Mouse (Mus musculus) lung, postnatal 10 days (tissue): ENCODE data around the gene Zfp688.
"Not testable (repeated sequence)": the region's sequence is repeated elsewhere in the genome, so short reads cannot be mapped to it uniquely, and the experiment has no call there.

ENCODE experiments used
- DNase-seq: peaks from one replicate; pipeline ENCODE4 v3.0.0; 2021

The Zfp688 gene

DNA sequence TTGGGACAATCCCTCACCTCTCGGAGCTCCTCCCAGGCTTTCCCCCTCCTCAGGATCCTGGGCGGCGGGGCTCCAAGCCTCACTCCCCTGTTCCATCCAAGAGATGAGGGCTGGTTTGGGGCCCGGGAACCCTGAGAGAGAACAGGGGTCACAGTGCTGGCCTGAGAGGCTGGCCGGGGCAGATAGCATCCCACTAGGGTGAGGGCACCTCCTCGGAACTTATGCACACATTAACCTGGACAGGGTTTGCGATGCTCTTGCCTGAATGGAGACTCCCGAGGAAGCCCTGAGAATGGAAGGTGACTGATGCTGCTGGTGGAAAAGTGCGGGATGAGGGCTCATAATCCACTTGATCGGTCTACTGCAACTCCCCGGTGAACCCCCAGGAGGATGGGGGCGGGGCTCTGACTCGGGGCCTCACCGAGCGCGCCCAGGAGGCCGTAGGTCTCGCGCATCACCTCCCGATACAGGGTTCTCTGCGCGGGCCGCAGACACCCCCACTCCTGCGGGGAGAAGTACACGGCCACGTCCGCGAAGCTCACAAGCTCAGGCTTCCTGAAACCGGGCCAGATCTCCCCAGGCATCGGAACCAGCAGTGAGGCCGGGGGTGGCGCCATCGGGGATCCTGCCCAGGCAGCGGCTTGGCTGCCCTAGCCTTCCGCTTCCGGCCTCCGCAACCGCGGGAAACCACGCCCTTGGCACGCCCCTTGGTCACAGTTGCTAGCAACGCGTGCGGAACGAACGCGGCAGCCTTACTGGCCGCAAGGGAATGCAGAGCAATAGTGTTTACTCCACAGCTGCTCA is at the start of gene Zfp688:
TSS of gene Zfp688 (minus strand) at position 681 of the 804 bp plus-strand sequence.
- DNase-seq = peak; percentile 98

DNA sequence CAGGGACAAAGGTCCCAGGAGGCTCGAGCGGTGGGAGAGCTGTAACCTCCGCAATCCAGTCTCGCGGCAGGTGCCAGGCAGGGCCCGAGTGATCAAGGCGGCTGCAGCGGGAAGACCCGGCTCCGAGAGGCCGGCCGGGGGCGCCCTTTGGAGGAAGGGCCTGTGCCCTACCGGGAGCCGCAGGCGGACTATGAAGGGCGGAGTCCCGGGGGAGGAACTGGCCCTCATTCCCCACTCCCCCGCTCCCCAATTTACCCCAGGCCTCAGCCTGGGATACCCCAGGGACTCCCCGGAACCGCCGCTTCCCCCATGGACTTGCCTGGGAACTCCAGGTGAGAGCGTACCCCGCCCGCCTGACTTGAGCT is 49.8 kb upstream of the Zfp688 start:
- no peak for DNase-seq

DNA sequence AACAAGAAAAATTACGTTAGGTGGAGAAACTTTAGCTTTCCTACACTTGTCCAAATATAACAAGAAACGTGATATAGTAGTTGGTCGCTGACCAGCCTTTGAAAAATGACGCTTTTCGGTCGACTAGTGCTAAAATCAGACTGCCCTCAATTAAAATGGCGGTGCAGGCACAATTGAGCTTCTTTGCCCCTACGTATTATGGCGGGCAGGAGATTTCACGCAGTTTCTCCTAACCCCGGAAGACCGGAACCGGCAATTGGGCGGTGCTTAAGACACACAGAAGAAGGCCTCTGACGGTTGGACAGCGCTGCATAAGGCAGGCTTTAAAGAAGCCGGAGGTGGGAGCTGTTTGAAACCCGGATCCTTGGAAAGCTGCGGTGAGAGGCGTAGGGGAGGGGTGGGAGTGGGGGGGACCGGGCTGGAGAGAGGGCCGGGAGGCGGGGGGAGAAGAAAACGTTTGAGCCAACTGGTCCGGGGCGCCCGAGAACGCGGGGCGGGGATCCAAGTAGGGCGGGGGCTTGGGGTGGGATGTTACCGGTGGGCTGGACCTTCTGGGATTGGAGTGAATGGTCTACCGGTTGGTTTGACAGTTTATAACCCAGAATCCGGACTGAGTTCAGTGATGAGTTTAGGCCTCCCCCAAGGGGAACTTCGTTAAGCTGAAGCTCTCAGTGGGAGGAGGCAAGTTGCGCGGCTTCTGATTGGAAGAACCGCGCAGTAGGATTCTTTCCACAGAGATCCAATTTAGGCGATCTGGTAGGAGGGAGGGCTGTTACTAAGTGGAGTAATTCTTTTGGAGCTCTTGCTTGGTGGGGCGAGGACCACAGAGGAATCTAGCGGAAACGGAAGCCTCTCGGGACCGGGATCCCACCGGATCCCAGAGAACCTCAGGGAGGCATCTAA is 49.1 kb upstream of the Zfp688 start:
- peak; percentile 96 for DNase-seq

DNA sequence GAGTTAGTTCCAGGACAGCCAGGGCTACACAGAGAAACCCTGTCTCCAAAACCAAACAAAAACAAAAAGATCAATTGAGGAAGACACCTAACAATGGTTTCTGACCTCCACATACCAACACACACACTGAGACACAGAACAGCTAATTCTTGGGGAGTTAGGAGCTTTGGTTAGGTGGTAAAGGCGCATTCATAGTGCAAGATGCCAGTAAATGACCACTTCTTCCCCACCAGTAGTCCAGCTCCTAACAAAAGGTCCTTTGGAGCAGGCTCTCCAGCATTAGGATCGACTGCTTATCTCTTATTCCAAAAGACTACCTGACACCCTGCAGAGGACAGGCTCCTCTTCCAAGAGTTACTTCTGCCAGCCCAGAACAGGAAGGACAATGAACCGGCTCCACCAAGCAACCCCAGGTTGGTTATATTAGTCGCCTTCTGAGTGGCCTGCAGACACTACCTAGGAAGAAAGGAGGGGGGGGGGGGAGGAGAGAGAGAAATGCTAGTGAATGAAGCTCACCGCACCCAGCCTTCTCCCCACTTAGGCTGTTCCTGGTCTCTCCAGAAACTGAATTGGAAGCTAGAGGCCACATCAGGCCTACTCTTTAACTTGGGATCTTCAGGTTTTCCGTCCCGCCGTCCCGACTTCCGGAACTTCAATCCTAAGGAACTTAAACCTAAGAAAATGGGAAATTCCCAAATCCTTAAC is 48.3 kb upstream of the Zfp688 start:
- DNase-seq = peak; percentile 24

DNA sequence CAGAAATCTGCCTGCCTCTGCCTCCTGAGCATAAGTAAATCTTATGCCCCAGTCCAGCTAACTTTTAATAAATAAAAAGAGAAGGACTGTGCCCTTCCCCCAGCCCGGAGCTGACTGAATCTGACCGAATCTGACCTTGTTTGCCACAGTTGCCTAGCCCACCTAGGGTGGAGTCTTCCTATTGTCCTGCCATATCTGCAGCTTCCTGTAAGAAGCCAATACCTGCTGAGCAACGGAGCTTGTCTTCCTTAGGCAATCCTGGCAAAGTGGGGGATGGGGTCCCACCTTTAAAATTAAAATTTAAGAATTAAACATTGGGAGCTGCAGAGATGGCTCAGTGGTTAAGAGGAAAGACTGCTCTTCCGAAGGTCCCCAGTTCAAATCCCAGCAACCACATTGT is 44.7 kb upstream of the Zfp688 start:
- no peak for DNase-seq

DNA sequence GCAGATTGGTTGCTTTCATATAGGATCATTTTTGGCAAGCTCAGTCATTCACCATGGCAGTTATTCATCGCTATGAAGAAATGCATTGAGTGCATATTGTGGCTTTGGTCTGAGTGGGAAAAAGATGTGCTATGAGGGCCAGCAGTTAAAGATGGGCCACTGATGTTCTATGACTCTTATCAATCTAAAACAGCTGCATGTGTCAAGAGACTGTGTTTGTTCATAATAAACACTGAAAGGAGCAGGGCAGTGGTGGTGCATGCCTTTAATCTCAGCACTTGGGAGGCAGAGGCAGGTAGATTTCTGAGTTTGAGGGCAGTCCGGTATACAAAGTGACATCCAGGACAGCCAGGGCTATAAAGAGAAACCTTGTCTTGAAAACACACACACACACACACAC is 43.8 kb upstream of the Zfp688 start:
- not testable (repeated sequence) for DNase-seq

DNA sequence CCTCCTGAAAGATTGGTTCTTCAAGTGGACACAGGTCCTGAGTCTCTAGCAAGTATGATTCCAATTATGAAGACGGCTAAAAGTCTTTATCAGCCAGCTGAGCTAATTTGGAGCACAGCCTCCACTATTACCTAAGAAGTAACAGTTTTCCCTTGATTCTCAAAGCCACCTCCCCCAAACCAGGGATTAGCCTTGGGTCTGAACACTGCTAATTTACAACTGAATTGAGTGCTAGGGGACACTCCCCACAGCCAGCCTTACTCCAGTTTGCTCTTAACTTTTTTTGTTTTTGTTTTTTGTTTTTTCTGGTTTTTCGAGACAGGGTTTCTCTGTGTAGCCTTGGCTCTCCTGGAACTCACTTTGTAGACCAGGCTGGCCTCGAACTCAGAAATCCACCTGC is 43.3 kb upstream of the Zfp688 start:
- no peak for DNase-seq

DNA sequence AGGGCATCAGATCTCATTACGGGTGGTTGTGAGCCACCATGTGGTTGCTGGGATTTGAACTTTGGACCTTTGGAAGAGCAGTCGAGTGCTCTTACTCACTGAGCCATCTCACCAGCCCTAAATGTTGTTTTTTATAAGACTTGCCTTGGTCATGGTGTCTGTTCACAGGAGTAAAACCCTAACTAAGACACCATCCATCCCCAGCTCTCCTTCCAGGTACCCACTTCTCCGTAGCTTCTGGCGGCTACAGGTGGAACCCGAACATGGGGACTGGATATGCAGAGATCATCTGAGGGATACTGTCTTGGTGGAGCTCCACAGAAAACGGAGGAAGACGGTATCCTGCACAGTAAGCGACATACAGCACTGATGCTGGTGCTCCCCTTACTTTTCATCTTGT is 37.4 kb upstream of the Zfp688 start, which contains the start of gene Prr14:
TSS of gene Prr14 (plus strand) at position 301 of the 400 bp plus-strand sequence.
- not testable (repeated sequence) for DNase-seq

DNA sequence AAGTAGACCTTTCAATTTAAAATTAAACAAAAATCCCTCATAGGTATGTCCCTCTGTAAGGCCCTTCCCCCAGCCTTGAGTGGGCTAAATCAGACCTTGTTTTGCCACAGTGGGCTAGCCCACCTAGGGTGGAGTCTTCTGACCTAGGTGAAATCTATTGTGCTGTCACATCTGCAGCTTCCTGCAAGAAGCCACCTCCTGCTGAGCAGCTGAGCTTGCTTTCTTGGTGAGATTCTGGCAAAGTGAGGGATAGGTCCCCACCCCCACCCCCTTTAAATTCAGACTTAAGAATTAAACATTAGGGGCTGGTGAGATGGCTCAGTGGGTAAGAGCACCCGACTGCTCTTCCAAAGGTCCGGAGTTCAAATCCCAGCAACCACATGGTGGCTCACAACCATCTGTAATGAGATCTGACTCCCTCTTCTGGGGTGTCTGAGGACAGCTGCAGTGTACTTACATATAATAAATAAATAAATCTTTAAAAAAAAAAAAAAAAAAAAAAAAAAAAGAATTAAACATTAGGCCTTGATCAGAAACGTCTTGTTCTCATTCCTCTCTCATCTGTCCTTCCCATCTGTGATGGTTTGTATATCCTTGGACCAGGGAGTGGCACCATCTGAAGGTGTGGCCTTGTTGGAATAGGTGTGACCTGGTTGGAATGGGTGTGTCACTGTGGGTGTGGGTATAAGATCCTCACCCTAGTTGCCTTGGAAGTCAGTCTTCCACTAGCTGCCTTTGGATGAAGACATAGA is 36.7 kb upstream of the Zfp688 start:
- not testable (repeated sequence) for DNase-seq

DNA sequence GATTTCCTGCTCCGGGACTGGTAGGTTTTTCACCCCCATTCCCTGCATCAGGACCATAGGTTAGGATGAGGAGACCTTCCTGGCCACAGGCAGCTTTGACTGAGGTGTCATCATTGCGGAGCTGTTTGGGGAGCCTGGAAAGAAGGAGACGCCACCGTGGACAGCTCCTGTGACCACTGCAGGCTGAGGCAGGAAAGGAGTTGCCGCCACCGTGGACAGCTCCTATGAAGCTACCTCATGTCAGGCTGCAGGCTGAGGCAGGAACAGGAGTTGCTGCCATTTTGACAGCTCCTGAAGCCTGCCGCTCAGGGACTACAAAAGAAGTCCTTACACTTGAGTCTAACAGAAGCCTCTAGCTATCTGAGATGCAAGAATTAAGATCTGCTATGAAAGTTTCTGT is 33.0 kb upstream of the Zfp688 start:
- no peak for DNase-seq

DNA sequence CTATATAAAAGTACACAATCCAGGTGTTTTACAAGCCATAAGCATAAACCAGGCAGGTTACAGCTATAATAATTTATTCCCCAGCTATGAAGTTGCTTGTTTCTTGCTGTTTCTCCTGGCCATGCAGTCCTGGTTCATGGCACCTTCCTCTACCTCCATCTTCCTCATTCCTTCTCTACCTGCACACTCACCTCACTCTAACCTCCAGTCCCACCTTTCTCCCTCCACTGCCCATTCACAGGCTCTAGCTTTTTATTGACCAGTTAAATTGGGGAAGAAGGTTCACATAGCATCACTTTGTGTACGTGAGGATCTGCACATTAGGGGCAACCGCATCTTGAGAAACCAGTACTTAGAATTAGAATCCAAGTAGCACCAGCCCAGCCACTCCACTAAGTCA is 31.2 kb upstream of the Zfp688 start:
- no peak for DNase-seq

DNA sequence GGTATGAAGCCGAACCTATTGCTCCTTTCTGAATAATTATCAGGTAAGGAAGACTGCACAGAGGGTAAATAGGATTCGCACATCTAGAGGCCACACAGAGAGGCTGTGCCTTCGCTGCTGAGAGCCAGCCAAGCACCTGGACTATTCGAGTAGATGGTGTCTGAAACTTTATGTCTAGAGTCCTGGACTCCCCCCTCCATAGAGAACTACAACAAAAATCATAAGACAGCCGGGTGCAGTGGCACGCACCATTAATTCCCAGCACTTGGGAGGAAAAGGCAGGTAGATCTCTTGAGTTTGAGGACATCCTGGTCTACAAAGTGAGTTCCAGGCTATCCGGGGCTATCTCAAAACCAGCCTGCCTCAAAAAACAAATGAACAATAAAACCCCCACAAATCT is 28.1 kb upstream of the Zfp688 start:
- no peak for DNase-seq

DNA sequence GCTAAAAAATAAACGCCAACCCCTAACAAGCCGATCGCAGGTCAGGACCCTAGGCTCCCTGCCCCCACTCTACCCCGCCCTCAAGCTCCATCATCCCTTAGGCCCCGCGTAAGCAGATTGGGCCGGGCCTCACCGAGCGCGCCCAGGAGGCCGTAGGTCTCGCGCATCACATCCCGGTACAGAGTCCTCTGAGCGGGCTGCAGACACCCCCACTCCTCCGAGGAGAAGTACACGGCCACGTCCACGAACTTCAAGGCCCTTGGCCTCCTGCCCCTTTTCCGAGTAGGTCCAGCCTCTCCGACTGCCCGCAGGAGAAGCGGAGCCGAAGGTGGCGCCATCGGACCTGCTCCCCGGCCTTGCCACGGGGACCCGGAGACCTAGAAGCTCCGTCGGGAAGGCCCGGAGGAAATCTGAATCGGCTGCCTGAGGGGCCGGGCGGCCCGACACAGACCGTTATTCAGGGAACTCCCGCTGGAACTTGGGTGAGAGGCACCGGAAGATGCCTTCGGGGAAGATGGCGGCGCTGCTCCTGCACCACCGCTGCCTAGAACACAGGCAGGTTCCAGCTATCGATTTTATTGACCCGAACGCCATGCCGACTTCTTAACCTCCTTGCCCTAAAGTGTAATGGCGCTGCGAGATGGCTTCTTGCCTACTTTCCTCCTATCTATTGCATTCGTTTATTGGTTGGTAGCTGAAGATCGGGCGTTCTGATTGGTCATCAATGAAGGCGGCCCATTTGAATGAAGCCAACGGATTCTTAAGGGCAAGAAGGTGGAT is 26.8 kb upstream of the Zfp688 start, which contains the start of gene Zfp689:
TSS of gene Zfp689 (minus strand) at position 638 of the 780 bp plus-strand sequence.
- peak; percentile 97 for DNase-seq

DNA sequence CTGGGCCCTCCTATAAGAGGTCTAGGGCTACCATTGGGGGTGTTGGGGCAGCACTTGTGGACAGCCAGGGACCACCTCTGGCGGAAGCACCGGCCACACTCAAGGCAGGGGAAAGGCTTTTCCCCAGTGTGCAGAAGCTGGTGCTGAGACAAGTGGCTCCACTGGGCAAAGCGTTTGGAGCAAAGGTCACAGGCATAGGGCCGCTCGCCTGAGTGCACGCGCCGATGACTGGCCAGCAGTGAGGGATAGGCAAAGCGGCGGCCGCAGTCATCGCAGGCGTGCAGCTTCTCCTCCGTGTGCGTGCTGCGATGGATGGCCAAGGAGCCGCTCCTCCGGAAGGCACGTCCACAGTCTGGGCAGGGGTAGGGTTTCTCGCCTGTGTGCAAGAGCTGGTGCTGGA is 22.1 kb upstream of the Zfp688 start:
- DNase-seq = no peak

DNA sequence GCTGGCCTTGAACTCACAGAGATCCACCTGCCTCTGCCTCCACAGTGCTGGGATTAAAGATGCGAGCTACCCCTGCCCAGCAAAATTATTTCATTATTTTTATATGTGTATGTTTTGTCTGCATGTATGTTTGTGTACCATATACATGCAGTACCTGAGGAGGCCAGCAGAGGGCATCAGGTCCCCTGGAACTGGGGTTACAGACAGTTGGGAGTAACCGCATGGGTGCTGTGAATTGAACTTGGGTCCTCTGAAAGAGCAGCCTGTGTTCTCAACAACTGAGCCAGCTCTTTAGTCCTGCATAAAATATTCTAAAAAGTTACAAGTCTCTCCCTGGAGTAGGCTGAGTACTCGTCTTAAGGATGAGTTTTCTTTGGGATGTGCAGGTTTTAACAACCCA is 15.9 kb upstream of the Zfp688 start:
- peak; percentile 19 for DNase-seq

DNA sequence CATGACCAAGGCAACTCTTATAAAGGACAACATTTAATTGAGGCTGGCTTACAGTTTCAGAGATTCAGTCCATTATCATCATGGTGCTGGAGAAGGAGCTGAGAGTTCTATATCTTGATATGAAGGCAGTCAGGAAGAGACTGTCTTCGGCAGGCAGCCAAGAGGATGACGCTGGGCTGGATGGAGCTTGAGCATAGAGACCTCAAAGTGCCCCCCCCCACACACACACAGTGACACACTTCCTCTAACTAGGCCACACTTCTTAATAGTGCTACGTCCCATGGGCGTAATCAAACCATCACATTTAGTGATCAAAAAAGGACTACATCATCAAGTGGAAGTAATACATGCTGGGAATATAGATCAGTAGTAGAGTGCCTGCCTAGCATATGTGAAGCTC is 13.3 kb upstream of the Zfp688 start:
- DNase-seq = no peak

DNA sequence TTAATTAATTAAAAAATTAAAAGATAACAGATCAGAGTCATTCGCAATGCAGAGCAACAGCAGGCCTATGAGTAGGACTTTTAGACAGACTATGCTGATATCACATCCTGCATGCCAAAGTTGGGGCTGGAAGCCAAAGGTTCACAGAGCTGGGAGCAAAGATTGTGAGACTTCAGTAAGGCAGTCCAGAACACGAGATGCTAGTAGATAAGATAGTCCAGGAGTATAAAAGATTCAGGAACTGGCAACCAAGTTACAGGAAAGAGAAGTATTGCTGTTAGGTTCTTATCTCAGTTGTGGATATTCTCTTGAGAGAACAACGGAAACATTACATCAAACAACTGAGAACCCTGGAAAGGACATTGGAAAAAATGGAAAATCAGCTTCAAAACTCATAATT is 4.5 kb upstream of the Zfp688 start:
- DNase-seq = peak; percentile 21

DNA sequence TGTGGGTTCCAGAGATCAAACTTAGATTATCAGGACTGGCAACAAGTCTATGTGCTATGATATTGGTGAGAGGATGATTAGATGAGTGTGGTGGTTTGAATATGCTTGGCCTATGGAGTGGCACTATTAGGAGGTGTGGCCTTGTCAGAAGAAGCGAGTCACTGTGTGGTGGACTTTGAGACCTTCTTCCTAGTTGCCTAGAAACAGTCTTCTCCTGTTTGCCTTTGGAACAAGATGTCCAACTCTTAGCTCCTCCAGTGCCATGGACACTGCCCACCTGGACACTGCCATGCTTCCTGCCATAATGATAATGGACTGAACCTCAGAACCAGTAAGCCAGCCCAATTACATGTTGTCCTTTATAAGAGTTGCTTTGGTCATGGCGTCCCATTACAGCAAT is 4.0 kb upstream of the Zfp688 start:
- no peak for DNase-seq

DNA sequence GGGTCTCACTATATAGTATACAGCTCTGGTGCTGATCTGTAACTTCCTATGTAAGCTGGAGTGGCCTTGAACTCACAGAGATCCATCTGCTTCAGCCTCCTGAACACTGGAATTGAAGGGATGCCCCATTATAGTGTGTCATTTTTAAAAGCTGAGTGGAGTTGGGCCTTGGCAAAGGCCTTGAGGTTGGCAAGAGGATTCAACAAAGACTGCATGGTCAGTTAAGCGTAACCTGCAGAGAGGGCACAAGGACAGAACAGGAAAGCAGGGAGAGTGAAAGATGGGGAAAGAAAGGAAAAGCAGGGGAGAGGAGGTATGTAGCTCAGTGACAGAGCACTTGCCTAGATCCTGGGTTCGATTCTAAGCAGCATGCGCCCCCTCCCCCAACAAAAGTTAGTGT is 3.4 kb upstream of the Zfp688 start:
- no peak for DNase-seq

DNA sequence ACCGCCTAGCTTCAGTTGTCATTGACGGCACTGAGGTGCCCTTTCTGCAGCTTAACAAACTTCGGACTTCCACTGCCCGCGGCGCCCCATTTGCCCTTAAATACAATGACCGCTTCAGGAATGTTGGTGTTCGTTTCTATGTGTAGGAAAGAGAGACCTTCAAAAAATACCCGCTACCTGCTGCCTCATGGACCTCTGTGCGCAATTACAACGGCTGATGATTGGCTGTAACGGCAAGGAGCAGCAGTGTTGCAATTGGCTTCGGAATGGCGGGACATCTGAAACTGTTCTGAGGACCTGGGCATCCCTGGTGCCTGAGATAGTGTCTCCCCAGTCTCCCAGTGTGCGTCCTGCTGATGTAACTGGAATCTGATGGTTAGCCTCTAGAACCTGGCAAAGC is 379 bp upstream of the Zfp688 start:
- peak; percentile 39 for DNase-seq

DNA sequence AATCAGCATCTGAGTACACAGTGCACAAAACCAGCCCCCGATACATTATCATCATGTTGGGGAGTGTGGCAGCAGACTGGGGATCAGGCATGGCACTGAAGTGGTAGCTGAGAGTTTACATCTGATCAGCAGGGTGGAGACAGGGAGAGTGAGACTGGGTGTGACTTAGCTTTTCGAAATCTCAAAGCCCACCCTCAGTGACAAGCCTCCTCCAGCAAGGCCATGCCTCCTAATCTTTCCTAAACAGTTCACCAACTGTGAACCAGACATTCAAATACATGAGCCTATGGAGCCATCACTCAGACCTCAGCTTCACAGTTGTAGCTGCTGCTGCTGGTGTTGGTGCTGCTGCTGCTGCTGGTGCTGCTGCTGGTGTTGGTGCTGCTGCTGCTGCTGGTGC is 10.4 kb downstream of the Zfp688 start:
- DNase-seq = no peak
